Mouse (Mus musculus): Measurements from ENCODE around the gene S100a11. TPM values are rescaled to one million over a fixed set of nuclear protein-coding genes. Genes with fewer than 3 reads are reported as not detected.

The S100a11 gene
- polyA plus RNA-seq, 1 experiment from 2014 or later, result 351 TPM

- Histone ChIP-seq H3K9ac (ENCODE audit: low read length) (no peak overlapping the region), H3K36me3 (ENCODE audit: control insufficient read depth, insufficient read depth, low read length) (no peaks in the 10 kb centered on the region), H3K4me2 (no peak overlapping the region), H3K4me1 (ENCODE audit: control insufficient read depth, insufficient read depth, low read length) (no peaks in the 10 kb centered on the region), H3K27ac (ENCODE audit: low read depth, low read length) (no peak overlapping the region), H3K27me3 (ENCODE audit: control insufficient read depth, insufficient read depth, low read length) (no peaks in the 10 kb centered on the region), H3K9me3 (ENCODE audit: control insufficient read depth, low read length) (no peaks in the 10 kb centered on the region), H3K4me3 (ENCODE audit: low read depth, low read length) (no peak overlapping the region)
- 90% methylated on average over 4 of the region's 4 CpGs for WGBS
- no peak for DNase-seq (ENCODE audit: low spot score, missing footprints)
- ATAC-seq (ENCODE audit: low FRiP score), result no peak
Measured at GRCm38 (mm10) chr3:93563216-93563615, 42.9 kb downstream of the S100a11 start.

- DNase-seq (ENCODE audit: low spot score, missing footprints), result no peak
- Histone ChIP-seq H3K9me3 (ENCODE audit: control insufficient read depth, low read length) (no peaks in the 10 kb centered on the region), H3K36me3 (ENCODE audit: control insufficient read depth, insufficient read depth, low read length) (no peaks in the 10 kb centered on the region), H3K4me2 (no peak overlapping the region), H3K27ac (ENCODE audit: low read depth, low read length) (no peak overlapping the region), H3K27me3 (ENCODE audit: control insufficient read depth, insufficient read depth, low read length) (no peaks in the 10 kb centered on the region), H3K9ac (ENCODE audit: low read length) (no peak overlapping the region), H3K4me1 (ENCODE audit: control insufficient read depth, insufficient read depth, low read length) (no peaks in the 10 kb centered on the region), H3K4me3 (ENCODE audit: low read depth, low read length) (no peak overlapping the region)
- ATAC-seq (ENCODE audit: low FRiP score), result no peak
- 92% methylated on average over 3 of the region's 3 CpGs for WGBS
Measured at GRCm38 (mm10) chr3:93566892-93567291, 46.6 kb downstream of the S100a11 start.

GRCm38 (mm10) chr3:93567721-93568120, 47.4 kb downstream of the S100a11 start:
- DNase-seq (ENCODE audit: low spot score, missing footprints), result no peak
- H3K9me3 ChIP-seq (ENCODE audit: control insufficient read depth, low read length), result no peaks in the 10 kb centered on the region
- no peaks in the 10 kb centered on the region for H3K36me3 ChIP-seq (ENCODE audit: control insufficient read depth, insufficient read depth, low read length)
- no peak for ATAC-seq (ENCODE audit: low FRiP score)
- H3K4me2 ChIP-seq, result no peak overlapping the region
- no peak overlapping the region for H3K27ac ChIP-seq (ENCODE audit: low read depth, low read length)
- no peaks in the 10 kb centered on the region for H3K4me1 ChIP-seq (ENCODE audit: control insufficient read depth, insufficient read depth, low read length)
- H3K27me3 ChIP-seq (ENCODE audit: control insufficient read depth, insufficient read depth, low read length), result no peaks in the 10 kb centered on the region
- no peak overlapping the region for H3K9ac ChIP-seq (ENCODE audit: low read length)
- no peak overlapping the region for H3K4me3 ChIP-seq (ENCODE audit: low read depth, low read length)
- WGBS, result 87% methylated on average over 6 of the region's 6 CpGs

GRCm38 (mm10) chr3:93568428-93569040, 48.2 kb downstream of the S100a11 start:
- WGBS, result 87% methylated on average over 7 of the region's 7 CpGs
- Histone ChIP-seq H3K4me1 (ENCODE audit: control insufficient read depth, insufficient read depth, low read length) (no peaks in the 10 kb centered on the region), H3K27ac (ENCODE audit: low read depth, low read length) (no peak overlapping the region), H3K9me3 (ENCODE audit: control insufficient read depth, low read length) (no peaks in the 10 kb centered on the region), H3K4me3 (ENCODE audit: low read depth, low read length) (no peak overlapping the region), H3K4me2 (no peak overlapping the region), H3K27me3 (ENCODE audit: control insufficient read depth, insufficient read depth, low read length) (no peaks in the 10 kb centered on the region), H3K36me3 (ENCODE audit: control insufficient read depth, insufficient read depth, low read length) (no peaks in the 10 kb centered on the region), H3K9ac (ENCODE audit: low read length) (no peak overlapping the region)
- DNase-seq (ENCODE audit: low spot score, missing footprints), result no peak
- ATAC-seq (ENCODE audit: low FRiP score), result no peak

- H3K36me3 ChIP-seq (ENCODE audit: control insufficient read depth, insufficient read depth, low read length), result no peaks in the 10 kb centered on the region
- H3K9me3 ChIP-seq (ENCODE audit: control insufficient read depth, low read length), result no peaks in the 10 kb centered on the region
- no peak for ATAC-seq (ENCODE audit: low FRiP score)
- no peaks in the 10 kb centered on the region for H3K27me3 ChIP-seq (ENCODE audit: control insufficient read depth, insufficient read depth, low read length)
- 76% methylated on average over 2 of the region's 2 CpGs for WGBS
- no peak for DNase-seq (ENCODE audit: low spot score, missing footprints)
- no peak overlapping the region for H3K4me2 ChIP-seq
- H3K4me3 ChIP-seq (ENCODE audit: low read depth, low read length), result no peak overlapping the region
- H3K9ac ChIP-seq (ENCODE audit: low read length), result no peak overlapping the region
- H3K4me1 ChIP-seq (ENCODE audit: control insufficient read depth, insufficient read depth, low read length), result no peaks in the 10 kb centered on the region
- no peak overlapping the region for H3K27ac ChIP-seq (ENCODE audit: low read depth, low read length)
Measured at GRCm38 (mm10) chr3:93569046-93569445, 48.8 kb downstream of the S100a11 start.

- H3K4me3 ChIP-seq (ENCODE audit: low read depth, low read length), result no peak overlapping the region
- no peaks in the 10 kb centered on the region for H3K9me3 ChIP-seq (ENCODE audit: control insufficient read depth, low read length)
- H3K27me3 ChIP-seq (ENCODE audit: control insufficient read depth, insufficient read depth, low read length), result no peaks in the 10 kb centered on the region
- no peak overlapping the region for H3K9ac ChIP-seq (ENCODE audit: low read length)
- 68% methylated on average over 5 of the region's 5 CpGs for WGBS
- no peak overlapping the region for H3K27ac ChIP-seq (ENCODE audit: low read depth, low read length)
- H3K4me2 ChIP-seq, result no peak overlapping the region
- DNase-seq (ENCODE audit: low spot score, missing footprints), result no peak
- no peaks in the 10 kb centered on the region for H3K4me1 ChIP-seq (ENCODE audit: control insufficient read depth, insufficient read depth, low read length)
- H3K36me3 ChIP-seq (ENCODE audit: control insufficient read depth, insufficient read depth, low read length), result no peaks in the 10 kb centered on the region
- no peak for ATAC-seq (ENCODE audit: low FRiP score)
Measured at GRCm38 (mm10) chr3:93572058-93572791, 51.9 kb downstream of the S100a11 start.

Other genes starting within 250 kb of the S100a11 start
- not detected in 2 replicates for gene Flg, start 247.0 kb upstream of the S100a11 start, polyA plus RNA-seq (2014; fragmentation: Nextera tagmentation; extraction: Ambion mirVana)
- not detected in 2 replicates for gene Hrnr, start 200.7 kb upstream of the S100a11 start, polyA plus RNA-seq (2014; fragmentation: Nextera tagmentation; extraction: Ambion mirVana)
- gene Rptn, start 126.8 kb upstream of the S100a11 start, polyA plus RNA-seq (2014; fragmentation: Nextera tagmentation; extraction: Ambion mirVana), result not detected in 2 replicates
- gene Tchh, start 78.2 kb upstream of the S100a11 start, polyA plus RNA-seq (2014; fragmentation: Nextera tagmentation; extraction: Ambion mirVana), result 0.44 and 1.1 TPM in 2 replicates
- gene Tchhl1, start 51.7 kb upstream of the S100a11 start, polyA plus RNA-seq (2014; fragmentation: Nextera tagmentation; extraction: Ambion mirVana), result not detected in 2 replicates
- gene S100a10, start 34.6 kb downstream of the S100a11 start, polyA plus RNA-seq (2014; fragmentation: Nextera tagmentation; extraction: Ambion mirVana), result 181 and 187 TPM in 2 replicates
- not detected in 2 replicates for gene Tdpoz2, start 132.2 kb downstream of the S100a11 start, polyA plus RNA-seq (2014; fragmentation: Nextera tagmentation; extraction: Ambion mirVana)
- gene Tdpoz1, start 155.8 kb downstream of the S100a11 start, polyA plus RNA-seq (2014; fragmentation: Nextera tagmentation; extraction: Ambion mirVana), result not detected in 2 replicates
- not detected in 2 replicates for gene Gm37596, start 172.6 kb downstream of the S100a11 start, polyA plus RNA-seq (2014; fragmentation: Nextera tagmentation; extraction: Ambion mirVana)

All from midbrain, embryonic 11.5 days (tissue).